Mouse (Mus musculus) hindbrain, embryonic 15.5 days (tissue): ENCODE results near the gene AC134908.4. TPM values are rescaled to one million over a fixed set of nuclear protein-coding genes. Genes with fewer than 3 reads are reported as not detected.

Experiments used
- microRNA-seq: library from miRNA; unstranded; fragments of <30 nt; microRNA quantifications from one replicate; pipeline ENCODE4, GENCODE M21; 2016
- polyA plus RNA-seq: library from polyadenylated mRNA; unstranded; fragments of >200 nt; fragmentation: Nextera tagmentation; extraction: Ambion mirVana; gene quantifications from 2 replicates; pipeline ENCODE4 v1.2.1, GENCODE M21; 2015

Gene AC134908.4
- polyA plus RNA-seq, 1 experiment from 2014 or later, result not detected

Small RNA genes lying within 50 kb of the gene (microRNA-seq; reads per million reads assigned to microRNA genes)
- gene Gm25083 (not detected), gene Mir3082 (1.1 reads per million), gene Mir6966 (not detected)

Other genes with a start within 250 kb of the AC134908.4 start
- gene Sox8, start 225.0 kb downstream of the AC134908.4 start, polyA plus RNA-seq, result 17.8 and 23.8 TPM in 2 replicates
- gene Lmf1, start 216.6 kb downstream of the AC134908.4 start, polyA plus RNA-seq, result 23.8 and 25.1 TPM in 2 replicates
- 6.7 and 9.6 TPM in 2 replicates for gene Gng13, start 78.5 kb downstream of the AC134908.4 start, polyA plus RNA-seq
- 8.2 and 8.8 TPM in 2 replicates for gene Chtf18, start 68.2 kb downstream of the AC134908.4 start, polyA plus RNA-seq
- gene Rpusd1, start 68.0 kb downstream of the AC134908.4 start, polyA plus RNA-seq, result 28.7 and 30.1 TPM in 2 replicates
- gene Mslnl, start 59.6 kb downstream of the AC134908.4 start, polyA plus RNA-seq, result 0.05 TPM in 1 of 2 replicates, not detected in the other
- gene Msln, start 41.3 kb downstream of the AC134908.4 start, polyA plus RNA-seq, result 0.84 TPM in 1 of 2 replicates, not detected in the other
- gene Narfl, start 21.9 kb downstream of the AC134908.4 start, polyA plus RNA-seq, result 29.5 and 30.7 TPM in 2 replicates
- 133 TPM in 2 replicates for gene Haghl, start 10.0 kb downstream of the AC134908.4 start, polyA plus RNA-seq
- 0.31 and 0.48 TPM in 2 replicates for gene Ccdc78, start 9.1 kb downstream of the AC134908.4 start, polyA plus RNA-seq
- 90.1 and 95.7 TPM in 2 replicates for gene Fam173a, start 2.8 kb downstream of the AC134908.4 start, polyA plus RNA-seq
- gene Metrn, start 1.5 kb upstream of the AC134908.4 start, polyA plus RNA-seq, result 67.2 and 82.2 TPM in 2 replicates
- gene Fbxl16, start 13.4 kb upstream of the AC134908.4 start, polyA plus RNA-seq, result 38.2 and 45.0 TPM in 2 replicates
- 27.3 and 28.2 TPM in 2 replicates for gene Wdr24, start 28.0 kb upstream of the AC134908.4 start, polyA plus RNA-seq
- gene Jmjd8, start 33.2 kb upstream of the AC134908.4 start, polyA plus RNA-seq, result 51.1 and 55.0 TPM in 2 replicates
- 358 and 382 TPM in 2 replicates for gene Stub1, start 37.7 kb upstream of the AC134908.4 start, polyA plus RNA-seq
- 51.9 and 56.8 TPM in 2 replicates for gene Rhbdl1, start 41.6 kb upstream of the AC134908.4 start, polyA plus RNA-seq
- 13.8 and 14.0 TPM in 2 replicates for gene Gm20683, start 46.1 kb upstream of the AC134908.4 start, polyA plus RNA-seq
- 15.1 and 16.6 TPM in 2 replicates for gene Rhot2, start 49.2 kb upstream of the AC134908.4 start, polyA plus RNA-seq
- gene Wdr90, start 65.8 kb upstream of the AC134908.4 start, polyA plus RNA-seq, result 19.0 and 19.9 TPM in 2 replicates
- 27.0 and 28.4 TPM in 2 replicates for gene Mcrip2, start 73.1 kb upstream of the AC134908.4 start, polyA plus RNA-seq
- gene Mettl26, start 79.4 kb upstream of the AC134908.4 start, polyA plus RNA-seq, result 58.7 and 64.1 TPM in 2 replicates
- 0.39 and 0.44 TPM in 2 replicates for gene Wfikkn1, start 85.2 kb upstream of the AC134908.4 start, polyA plus RNA-seq
- 49.3 and 55.0 TPM in 2 replicates for gene Rab40c, start 124.1 kb upstream of the AC134908.4 start, polyA plus RNA-seq
- gene Pigq, start 149.3 kb upstream of the AC134908.4 start, polyA plus RNA-seq, result 73.9 and 77.2 TPM in 2 replicates
- gene Nhlrc4, start 149.3 kb upstream of the AC134908.4 start, polyA plus RNA-seq, result 0.30 and 0.91 TPM in 2 replicates
- 2.7 and 5.4 TPM in 2 replicates for gene A930017K11Rik, start 156.9 kb upstream of the AC134908.4 start, polyA plus RNA-seq
- 20.2 and 27.6 TPM in 2 replicates for gene Capn15, start 190.1 kb upstream of the AC134908.4 start, polyA plus RNA-seq